Mouse (Mus musculus): ENCODE data around the gene Tsen34.
"Not testable (repeated sequence)": the region's sequence is repeated elsewhere in the genome, so short reads cannot be mapped to it uniquely, and the experiment has no call there.

DNA sequence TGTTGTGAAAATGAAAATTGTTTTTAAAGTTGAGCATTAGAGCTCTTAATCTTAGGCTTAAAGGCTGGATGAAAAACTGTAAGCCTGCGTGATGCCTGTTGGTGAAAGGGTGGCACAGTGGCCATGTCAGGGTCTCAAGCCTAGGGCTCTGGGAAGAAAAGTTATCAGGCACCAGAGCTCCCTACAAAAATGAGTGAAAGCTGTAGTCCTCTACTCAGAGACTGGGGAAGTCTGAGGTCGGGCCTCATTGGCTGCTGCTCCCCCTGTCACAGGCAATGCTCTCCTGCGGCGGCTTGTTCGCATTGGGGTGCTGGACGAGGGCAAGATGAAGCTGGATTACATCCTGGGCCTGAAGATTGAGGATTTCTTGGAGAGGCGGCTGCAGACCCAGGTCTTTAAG, 12.8 kb downstream of the Tsen34 start:
- TF ChIP-seq CTCF, EP300 (IDR thresholded peaks at IDR 0.05; ENCODE audit: low read depth): not testable (repeated sequence)
